In the genomic region with DNA sequence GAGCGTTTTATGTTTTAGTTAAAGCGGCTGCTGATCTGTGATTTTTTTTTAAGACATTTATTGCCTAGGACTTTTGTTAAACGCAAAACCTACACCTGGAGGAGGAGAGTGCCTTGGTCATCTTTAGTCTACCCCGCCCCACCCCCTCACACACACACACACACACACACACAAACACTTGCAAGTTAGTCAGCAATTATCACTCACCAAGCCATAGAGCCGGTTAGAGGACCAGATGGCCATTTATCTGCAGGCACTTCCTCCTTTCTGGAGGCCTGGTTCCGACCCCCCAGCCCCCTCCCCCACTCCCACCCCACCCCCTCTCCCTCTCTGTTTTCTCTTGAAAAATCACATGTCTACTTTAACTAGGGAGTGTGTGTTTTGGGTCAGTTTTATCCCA, we compare ENCODE assay signal across 16 mouse cellular contexts.
DNase-seq lines count a peak whose midpoint lies in the region; ATAC-seq and TF ChIP-seq lines count a peak whose summit lies in the region.
"Had no signal": no experiment of that assay in that cellular context is flagged by ENCODE, and none has a peak within 500 bp of the region (broad histone marks: within the 10 kb centered on the region; RNA-seq: fewer than 3 reads in every experiment).

No protein-coding gene starts in this region.

- H3K4me2 ChIP-seq in heart, embryonic 11.5 days = no peak overlapping the region
- H3K4me2 ChIP-seq in liver, postnatal 0 days (ENCODE audit: low read depth, low read length) = no peak overlapping the region
- H3K4me2 ChIP-seq: limb, embryonic 15.5 days had no signal

- H3K27me3 ChIP-seq in heart, embryonic 11.5 days (ENCODE audit: control insufficient read depth, insufficient read depth, low read length) = no peaks in the 10 kb centered on the region
- H3K27me3 ChIP-seq in heart, adult 2 months (ENCODE audit: control insufficient read depth, insufficient read depth, low read length) = no peaks in the 10 kb centered on the region
- H3K27me3 ChIP-seq in liver, postnatal 0 days (ENCODE audit: insufficient read depth, low read length) = no peaks in the 10 kb centered on the region
- H3K27me3 ChIP-seq: limb, embryonic 15.5 days had no signal

- TF ChIP-seq CTCF in heart, adult 2 months (IDR thresholded peaks at IDR 0.05) = no peak
- no peak for TF ChIP-seq CTCF in liver, postnatal 0 days (IDR thresholded peaks at IDR 0.05; ENCODE audit: low read depth)

- no peak overlapping the region for H3K27ac ChIP-seq in heart, embryonic 11.5 days (ENCODE audit: low read depth, low read length)
- no peak overlapping the region for H3K27ac ChIP-seq in heart, adult 2 months
- no peak overlapping the region for H3K27ac ChIP-seq in liver, postnatal 0 days (ENCODE audit: low read depth)
- H3K27ac ChIP-seq: hindbrain, postnatal 0 days; kidney, postnatal 0 days; limb, embryonic 15.5 days; stomach, postnatal 0 days had no signal

- H3K36me3 ChIP-seq in heart, embryonic 11.5 days (ENCODE audit: control insufficient read depth, insufficient read depth, low read length) = no peaks in the 10 kb centered on the region
- H3K36me3 ChIP-seq in heart, adult 2 months (ENCODE audit: control insufficient read depth, insufficient read depth, low read length) = no peaks in the 10 kb centered on the region
- no peaks in the 10 kb centered on the region for H3K36me3 ChIP-seq in liver, postnatal 0 days (replicated peaks; ENCODE audit: insufficient read depth, low read length)

- DNase-seq in heart, adult 2 months = no peak
- DNase-seq in liver = peak; percentile 10
- no peak for DNase-seq in liver, postnatal 0 days
- peak; percentile 44 for DNase-seq in embryo, embryonic 10 days (ENCODE audit: low spot score)
- peak; percentile 43 for DNase-seq in yolk sac, embryonic 10.5 days (ENCODE audit: low spot score)
- DNase-seq in adrenal gland, adult (ENCODE audit: inconsistent age in 2 of 2, low spot score in 1 of 2) = no peak
- DNase-seq: lung, adult 2 months; midbrain, embryonic 14.5 days; thymus, postnatal 25 days had no signal

- WGBS in heart, embryonic 11.5 days (ENCODE audit: insufficient replicate concordance) = 22% methylated on average over 6 of the region's 6 CpGs
- 31% methylated on average over 6 of the region's 6 CpGs for WGBS in heart, adult 2 months
- 24% methylated on average over 6 of the region's 6 CpGs for WGBS in liver, postnatal 0 days (ENCODE audit: insufficient replicate concordance)

- no peak for TF ChIP-seq EP300 in heart, adult 2 months (IDR thresholded peaks at IDR 0.05; ENCODE audit: insufficient read depth, low read depth, low read length)
- no peak for TF ChIP-seq EP300 in liver, postnatal 0 days (IDR thresholded peaks at IDR 0.05; ENCODE audit: low read depth)

- H3K4me1 ChIP-seq in heart, embryonic 11.5 days (ENCODE audit: control insufficient read depth, insufficient read depth, low read length) = no peaks in the 10 kb centered on the region
- no peaks in the 10 kb centered on the region for H3K4me1 ChIP-seq in heart, adult 2 months (ENCODE audit: control insufficient read depth, insufficient read depth, low read length)
- H3K4me1 ChIP-seq in liver, postnatal 0 days (ENCODE audit: insufficient read depth) = no peaks in the 10 kb centered on the region

- 0 out of 2 replicates have a peak, but pooled peaks have one; percentile 39 for ATAC-seq in heart, embryonic 11.5 days (replicated peaks; ENCODE audit: insufficient number of reproducible peaks, low FRiP score, low TSS enrichment)
- no peak for ATAC-seq in liver, postnatal 0 days
- no peak for ATAC-seq in CD4-positive, CD25-positive, alpha-beta regulatory T cell, adult 4 months
- ATAC-seq: forebrain, embryonic 16.5 days; hindbrain, postnatal 0 days had no signal

- no peak overlapping the region for H3K4me3 ChIP-seq in heart, embryonic 11.5 days (ENCODE audit: low read depth, low read length)
- no peak overlapping the region for H3K4me3 ChIP-seq in heart, adult 2 months
- no peak overlapping the region for H3K4me3 ChIP-seq in liver, postnatal 0 days (ENCODE audit: low read depth, low read length)
- H3K4me3 ChIP-seq: limb, embryonic 15.5 days had no signal

- H3K79me2 ChIP-seq in heart, adult 2 months (replicated peaks; ENCODE audit: control insufficient read depth, insufficient read depth, low read length) = no peaks in the 10 kb centered on the region

- TF ChIP-seq POLR2A in heart, adult 2 months (IDR thresholded peaks at IDR 0.05; ENCODE audit: insufficient read depth, low read depth, low read length) = no peak

- H3K9me3 ChIP-seq in heart, embryonic 11.5 days (replicated peaks; ENCODE audit: control insufficient read depth, low read length) = no peaks in the 10 kb centered on the region
- H3K9me3 ChIP-seq in liver, postnatal 0 days (ENCODE audit: low read length) = no peaks in the 10 kb centered on the region
- H3K9me3 ChIP-seq: limb, embryonic 15.5 days had no signal

- intact Hi-C loops in heart, adult 2 months (cut with DNase I) = no loop called here

- H3K9ac ChIP-seq in heart, embryonic 11.5 days (ENCODE audit: low read depth, low read length) = no peak overlapping the region
- no peak overlapping the region for H3K9ac ChIP-seq in heart, adult 2 months (ENCODE audit: low read depth, low read length)
- H3K9ac ChIP-seq in liver, postnatal 0 days (replicated peaks) = no peak overlapping the region
- H3K9ac ChIP-seq: limb, embryonic 15.5 days had no signal

Comparison
In these comparisons a context has a peak if more than half of its experiments do, and no peak if none do; other contexts are left out.
1. DNase-seq: peak in liver (single experiment), embryo, embryonic 10 days (single experiment) and yolk sac, embryonic 10.5 days (single experiment); none in heart, adult 2 months (0 of 2), liver, postnatal 0 days (single experiment) and adrenal gland, adult (0 of 2).